Mouse (Mus musculus) heart, adult 2 months (tissue): ENCODE results near the gene P4ha3. TPM values are rescaled to one million over a fixed set of nuclear protein-coding genes. Genes with fewer than 3 reads are reported as not detected.

Experiments
- DNase-seq, 2 experiments: peaks; one replicate each; pipeline ENCODE4 v3.0.0; 2021
- H3K27ac ChIP-seq: fragments of 200-600 bp; 2 replicates; pipeline ENCODE4 v1.8.1; 2022
- H3K27me3 ChIP-seq: fragments of 200-500 bp; 2 replicates; pipeline ENCODE4 v1.6.1; 2012; ENCODE audit warnings: mild to moderate bottlenecking, low read length, inconsistent platforms, mixed read lengths; ENCODE audit not compliant: control insufficient read depth, insufficient read depth
- H3K36me3 ChIP-seq: fragments of 200-500 bp; 2 replicates; pipeline ENCODE4 v1.6.1; 2012; ENCODE audit warnings: low read length, inconsistent platforms; ENCODE audit not compliant: control insufficient read depth, insufficient read depth
- H3K4me1 ChIP-seq: fragments of 200-500 bp; 2 replicates; pipeline ENCODE4 v1.6.1; 2011; ENCODE audit warnings: low read length; ENCODE audit not compliant: control insufficient read depth, insufficient read depth
- H3K4me3 ChIP-seq: fragments of 200-600 bp; 2 replicates; pipeline ENCODE4 v1.8.1; 2022
- H3K79me2 ChIP-seq: fragments of 200-500 bp; replicated peaks from 2 replicates; pipeline ENCODE4 v1.6.1; 2012; ENCODE audit warnings: mild to moderate bottlenecking, inconsistent platforms, low read length, moderate library complexity, mixed read lengths; ENCODE audit not compliant: control insufficient read depth, insufficient read depth
- H3K9ac ChIP-seq: fragments of 200-500 bp; 2 replicates; pipeline ENCODE4 v1.6.1; 2012; ENCODE audit warnings: low read depth, mild to moderate bottlenecking, control low read depth, inconsistent platforms, low read length, mixed read lengths
- CTCF ChIP-seq: fragments of 200-600 bp; IDR thresholded peaks from 2 replicates; pipeline ENCODE4 v1.8.1; 2022; ENCODE audit warnings: antibody characterized with exemption, mild to moderate bottlenecking, moderate library complexity
- EP300 ChIP-seq: fragments of 200-500 bp; IDR thresholded peaks from 2 replicates; pipeline ENCODE4 v1.6.1; 2011; ENCODE audit warnings: low read depth, low read length, control low read depth; ENCODE audit not compliant: insufficient read depth
- POLR2A ChIP-seq: fragments of 200-500 bp; IDR thresholded peaks from 2 replicates; pipeline ENCODE4 v1.6.1; 2011; ENCODE audit warnings: mild to moderate bottlenecking, low read depth, low read length, control low read depth; ENCODE audit not compliant: insufficient read depth
- WGBS: fragments of 180-500 bp; shearing (Covaris S2); methylation state at CpG from one replicate; pipeline ENCODE4 v1.1.7; 2018; 5-methylcytosine and 5-hydroxymethylcytosine counted together
- intact Hi-C: fragments of 180-260 bp; cut with DNase I; formaldehyde crosslinking; loops from one replicate; pipeline ENCODE4 v1.15.1; 2025
- polyA plus RNA-seq: library from polyadenylated mRNA; depleted of rRNA; stranded (reverse); fragments of >200 nt; gene quantifications from 2 replicates; pipeline ENCODE4 v1.2.3, GENCODE M21; 2012
- total RNA-seq, 2 experiments: library from RNA; stranded (reverse); gene quantifications; 2 replicates each; pipeline ENCODE4 v1.2.3; 2021

The P4ha3 gene
- total and polyA plus RNA-seq, 3 experiments = 0.16 to 0.45 (median 0.33) TPM

DNA sequence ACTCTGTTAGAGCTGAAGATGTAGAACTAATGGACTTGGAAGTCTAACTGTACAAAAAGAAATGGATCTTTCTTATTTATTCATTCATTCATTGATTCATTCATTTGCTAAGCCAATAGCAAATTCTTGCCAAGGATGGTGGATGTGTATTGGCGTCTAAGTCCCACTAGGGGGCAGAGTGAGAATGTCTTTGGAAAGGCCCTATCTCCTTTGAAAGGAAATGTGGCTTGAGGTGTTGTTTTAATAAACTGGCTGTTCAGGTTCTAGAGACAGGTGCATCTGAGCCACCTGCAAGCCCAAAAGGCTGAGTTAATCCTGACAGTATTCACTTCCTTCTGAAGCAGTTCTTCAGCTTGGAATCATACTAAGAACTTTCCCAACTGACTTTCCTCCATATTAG is 5.5 kb upstream of the P4ha3 start:
- no peak overlapping the region for H3K4me3 ChIP-seq
- no peaks in the 10 kb centered on the region for H3K79me2 ChIP-seq
- H3K9ac ChIP-seq = no peak overlapping the region
- H3K27ac ChIP-seq = no peak overlapping the region
- 0% methylated on average over 1 of the region's 1 CpGs for WGBS
- DNase-seq = peak in 1 of 2 experiments; percentile 15
- TF ChIP-seq EP300 (no peak), POLR2A (no peak), CTCF (peak; percentile 95)
- intact Hi-C loops = loop anchor here (2.0 kb wide), 1 partner anchor 111 kb away; no protein-coding TSS in a partner anchor
- H3K36me3 ChIP-seq = no peaks in the 10 kb centered on the region
- no peaks in the 10 kb centered on the region for H3K4me1 ChIP-seq
- no peaks in the 10 kb centered on the region for H3K27me3 ChIP-seq

DNA sequence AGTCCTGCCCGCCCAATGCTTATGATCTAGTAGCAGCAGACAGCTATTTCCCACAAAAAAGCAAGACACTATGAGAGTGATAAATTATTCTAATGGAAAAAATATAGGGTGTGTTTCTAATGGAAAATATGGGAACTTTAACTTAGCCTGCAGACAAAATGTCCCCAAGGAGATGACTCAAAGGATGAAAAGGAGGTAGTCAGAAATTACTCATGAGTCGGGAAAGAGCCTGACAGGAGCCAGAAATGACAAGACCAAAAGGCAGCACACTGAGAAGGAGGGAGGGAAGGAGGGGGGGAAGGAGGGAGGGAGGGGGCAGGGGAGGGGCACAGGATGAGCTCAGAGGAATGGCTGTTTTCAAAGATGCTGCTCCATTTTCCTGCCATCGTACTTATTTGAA is 3.7 kb upstream of the P4ha3 start:
- no peaks in the 10 kb centered on the region for H3K4me1 ChIP-seq
- no peaks in the 10 kb centered on the region for H3K36me3 ChIP-seq
- TF ChIP-seq POLR2A (no peak), CTCF (no peak), EP300 (no peak)
- no peak overlapping the region for H3K27ac ChIP-seq
- intact Hi-C loops = loop anchor here (1.0 kb wide), 1 partner anchor 43 kb away; no protein-coding TSS in a partner anchor
- no peak overlapping the region for H3K9ac ChIP-seq
- H3K79me2 ChIP-seq = no peaks in the 10 kb centered on the region
- peaks cover 3% of the 10 kb centered on the region; the same call in 1 of the 2 replicates for H3K27me3 ChIP-seq
- no peak for DNase-seq
- no peak overlapping the region for H3K4me3 ChIP-seq
- 48% methylated on average over 3 of the region's 3 CpGs for WGBS

GRCm38 (mm10) chr7:100283298-100283697 is 2.0 kb upstream of the P4ha3 start:
- intact Hi-C loops = no loop called here
- H3K27ac ChIP-seq = no peak overlapping the region
- DNase-seq = no peak
- no peaks in the 10 kb centered on the region for H3K4me1 ChIP-seq
- H3K4me3 ChIP-seq = no peak overlapping the region
- no peaks in the 10 kb centered on the region for H3K36me3 ChIP-seq
- H3K79me2 ChIP-seq = no peaks in the 10 kb centered on the region
- H3K27me3 ChIP-seq = peaks cover 3% of the 10 kb centered on the region; the same call in 1 of the 2 replicates
- 68% methylated on average over 3 of the region's 3 CpGs for WGBS
- no peak for TF ChIP-seq CTCF
- no peak for TF ChIP-seq EP300
- TF ChIP-seq POLR2A = no peak
- H3K9ac ChIP-seq = no peak overlapping the region

- 0 out of 2 replicates have a peak overlapping the region, but pooled peaks have one; percentile 3 for H3K4me3 ChIP-seq
- no peaks in the 10 kb centered on the region for H3K79me2 ChIP-seq
- TF ChIP-seq CTCF = no peak
- TF ChIP-seq POLR2A = no peak
- no peak for TF ChIP-seq EP300
- no peaks in the 10 kb centered on the region for H3K36me3 ChIP-seq
- WGBS = 22% methylated on average over 7 of the region's 7 CpGs
- DNase-seq = peak; percentile 39
- peaks cover 3% of the 10 kb centered on the region; the same call in 1 of the 2 replicates for H3K27me3 ChIP-seq
- H3K9ac ChIP-seq = no peak overlapping the region
- intact Hi-C loops = no loop called here
- no peak overlapping the region for H3K27ac ChIP-seq
- no peaks in the 10 kb centered on the region for H3K4me1 ChIP-seq
These were observed 2.6 kb downstream of the P4ha3 start for GRCm38 (mm10) chr7:100287748-100288578.

DNA sequence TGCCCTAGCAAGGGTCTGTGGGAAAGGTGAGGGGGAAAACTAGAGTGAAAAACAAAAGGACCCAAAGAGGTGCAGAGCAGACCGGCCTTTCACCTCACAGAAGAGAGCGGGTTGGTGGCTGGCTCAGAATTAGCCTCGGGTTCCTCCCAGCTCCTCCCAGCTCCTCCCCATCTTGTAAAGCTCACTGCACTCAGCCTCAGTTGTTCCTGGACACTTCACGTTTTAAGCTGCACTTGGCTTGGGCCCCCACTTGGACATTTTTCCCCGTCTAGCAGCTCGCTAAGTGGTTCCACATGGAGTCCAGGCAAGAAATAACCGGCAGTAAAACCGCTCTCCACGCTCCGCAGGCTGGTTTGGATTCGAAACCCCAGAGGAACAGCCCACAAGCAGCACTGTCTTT is 3.3 kb downstream of the P4ha3 start:
- TF ChIP-seq POLR2A = no peak
- TF ChIP-seq EP300 = no peak
- no peak for TF ChIP-seq CTCF
- intact Hi-C loops = no loop called here
- no peak overlapping the region for H3K27ac ChIP-seq
- peak in 1 of 2 experiments; percentile 11 for DNase-seq
- no peaks in the 10 kb centered on the region for H3K4me1 ChIP-seq
- no peak overlapping the region for H3K4me3 ChIP-seq
- H3K36me3 ChIP-seq = no peaks in the 10 kb centered on the region
- H3K79me2 ChIP-seq = no peaks in the 10 kb centered on the region
- H3K9ac ChIP-seq = no peak overlapping the region
- whole genome bisulfite sequencing = 42% methylated on average over 11 of the region's 11 CpGs
- H3K27me3 ChIP-seq = peaks cover 3% of the 10 kb centered on the region; the same call in 1 of the 2 replicates

- no peaks in the 10 kb centered on the region for H3K79me2 ChIP-seq
- no peak for TF ChIP-seq POLR2A
- no peak for TF ChIP-seq CTCF
- no peak for TF ChIP-seq EP300
- H3K36me3 ChIP-seq = no peaks in the 10 kb centered on the region
- no peaks in the 10 kb centered on the region for H3K27me3 ChIP-seq
- no peak overlapping the region for H3K4me3 ChIP-seq
- DNase-seq = no peak
- intact Hi-C loops = no loop called here
- H3K9ac ChIP-seq = no peak overlapping the region
- no peak overlapping the region for H3K27ac ChIP-seq
- H3K4me1 ChIP-seq = peaks cover 2% of the 10 kb centered on the region
- WGBS = 76% methylated on average over 8 of the region's 8 CpGs
These were observed 8.2 kb downstream of the P4ha3 start for GRCm38 (mm10) chr7:100293546-100293945.
